Mouse (Mus musculus): Measurements from ENCODE around the gene Noc2l.
A peak's percentile ranks its signal among the peaks of the same experiment; 100 is the strongest.

Gene Noc2l

DNA sequence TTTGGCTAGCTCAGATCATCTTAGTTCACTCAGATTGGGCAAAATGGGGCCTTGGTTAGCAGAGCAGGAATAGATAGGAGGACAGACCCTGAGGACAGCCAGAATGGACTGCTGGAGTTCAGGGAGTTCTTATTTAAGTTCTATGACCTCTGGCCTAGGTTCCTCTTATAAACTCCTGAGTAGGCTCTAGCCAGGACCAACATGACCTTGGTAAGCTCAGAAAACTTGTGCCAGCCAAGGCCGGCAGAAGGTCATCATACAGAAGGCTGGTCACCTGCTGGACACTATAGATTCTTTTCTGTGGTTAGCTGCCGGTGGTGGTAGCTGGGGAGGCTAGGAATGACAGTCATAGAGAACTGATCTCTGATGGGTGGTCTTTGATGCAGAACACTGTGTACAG is 19.6 kb upstream of the Noc2l start:
- no peak for DNase-seq (ENCODE audit: low spot score in 2 of 2)

DNA sequence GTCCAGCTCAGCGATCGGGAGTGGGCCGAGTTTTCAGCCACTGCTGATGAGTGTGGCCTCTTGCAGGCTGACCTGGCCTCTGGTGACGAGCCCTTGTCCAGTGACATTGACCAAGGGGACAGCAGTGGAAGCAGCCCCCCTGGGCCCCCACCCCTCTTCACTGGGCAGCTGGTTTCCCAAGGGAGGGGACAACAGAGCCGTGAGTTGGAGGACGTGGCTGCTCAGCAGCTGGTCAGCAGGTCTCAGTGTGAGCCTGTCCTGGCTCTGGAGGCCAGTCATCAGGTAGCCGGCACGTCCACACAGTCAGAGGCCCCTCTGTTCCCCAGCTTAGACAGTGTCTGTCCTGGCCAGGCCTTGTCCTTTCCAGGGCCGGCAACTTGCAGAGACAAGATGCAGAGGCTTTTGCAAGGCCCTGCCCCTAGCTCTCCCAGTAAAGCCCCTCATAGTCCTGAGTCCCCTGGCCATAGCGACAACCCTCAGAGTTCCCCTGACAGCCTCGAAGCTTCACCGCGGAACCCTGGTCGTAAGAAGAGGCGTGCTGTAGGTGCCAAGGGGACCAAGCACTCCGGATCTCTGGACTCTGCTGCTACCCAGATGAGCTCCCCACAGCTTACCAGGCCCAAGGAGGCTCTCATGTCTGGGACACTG is 18.7 kb upstream of the Noc2l start:
- no peak for DNase-seq (ENCODE audit: low spot score in 2 of 2)

GRCm38 (mm10) chr4:156217838-156218237 is 18.0 kb upstream of the Noc2l start:
- DNase-seq (ENCODE audit: low spot score in 2 of 2): no peak

- no peak for DNase-seq (ENCODE audit: low spot score in 2 of 2)
These were observed 15.9 kb upstream of the Noc2l start for GRCm38 (mm10) chr4:156219936-156220335.

GRCm38 (mm10) chr4:156224276-156224675 is 11.5 kb upstream of the Noc2l start:
- no peak for DNase-seq (ENCODE audit: low spot score in 2 of 2)

DNA sequence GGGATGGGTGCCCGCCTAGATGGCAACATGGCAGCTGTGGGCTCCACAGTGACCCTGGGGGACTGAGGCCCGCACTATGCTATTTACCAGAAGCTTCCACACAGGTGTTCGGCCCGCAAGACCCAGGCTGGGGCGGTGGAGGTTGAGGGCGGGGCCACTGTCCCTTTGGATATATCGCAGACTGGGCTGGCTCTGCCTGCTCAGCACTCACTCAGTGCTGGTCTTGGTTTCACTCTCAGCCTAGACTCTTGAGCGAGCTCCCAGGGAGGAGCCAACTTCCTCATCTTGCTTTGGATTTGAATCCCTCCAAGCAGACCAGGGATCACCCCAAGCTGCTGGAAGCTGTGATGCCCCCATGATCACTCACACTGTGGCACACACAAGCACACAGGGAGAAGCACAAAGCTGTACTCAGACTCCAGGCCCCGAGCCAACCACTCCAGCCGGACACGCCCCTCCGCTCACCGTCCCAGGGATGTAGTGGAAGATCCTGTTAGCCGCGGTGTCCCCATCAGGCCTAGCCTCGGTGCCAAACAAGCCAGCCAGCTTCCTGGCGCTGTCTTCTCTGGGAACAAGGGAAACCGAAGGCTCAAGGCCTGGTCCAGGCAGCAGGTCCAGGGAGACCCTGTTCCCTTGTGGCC is 7.9 kb upstream of the Noc2l start:
- DNase-seq (ENCODE audit: low spot score in 2 of 2): no peak

DNA sequence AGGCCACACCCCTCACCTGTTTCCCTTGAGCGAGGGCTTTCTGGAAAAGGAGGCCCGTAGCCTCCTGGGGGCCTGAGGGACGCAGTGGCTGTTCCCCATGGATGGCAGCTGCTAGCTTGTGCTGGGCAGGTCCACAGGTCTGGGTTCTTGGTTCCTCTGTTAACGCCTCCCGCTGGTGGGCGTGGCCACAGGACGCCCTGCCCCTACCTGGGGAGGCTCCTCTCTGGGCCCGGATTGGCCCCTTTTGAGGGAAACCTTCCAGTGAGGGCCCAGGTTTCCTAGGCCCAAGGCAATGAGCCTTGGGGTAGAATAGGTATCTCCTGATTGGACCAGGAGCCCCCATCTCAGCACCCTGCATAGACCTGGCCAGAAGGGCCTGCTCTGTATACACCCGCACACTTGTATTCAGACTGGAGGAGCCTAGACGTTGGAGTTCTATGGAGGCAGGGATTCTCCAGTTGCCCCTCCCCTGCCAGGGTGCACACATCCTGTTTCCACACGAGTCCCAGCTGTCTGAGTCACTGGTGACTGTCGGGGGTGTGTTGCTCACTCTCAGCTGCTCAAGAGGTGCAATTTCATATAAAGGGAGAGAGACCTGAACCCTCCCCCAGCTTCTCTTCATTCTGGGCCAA is 7.3 kb upstream of the Noc2l start:
- no peak for DNase-seq (ENCODE audit: low spot score in 2 of 2)

GRCm38 (mm10) chr4:156234021-156234501 is 1.7 kb upstream of the Noc2l start:
- no peak for DNase-seq (ENCODE audit: low spot score in 2 of 2)

DNA sequence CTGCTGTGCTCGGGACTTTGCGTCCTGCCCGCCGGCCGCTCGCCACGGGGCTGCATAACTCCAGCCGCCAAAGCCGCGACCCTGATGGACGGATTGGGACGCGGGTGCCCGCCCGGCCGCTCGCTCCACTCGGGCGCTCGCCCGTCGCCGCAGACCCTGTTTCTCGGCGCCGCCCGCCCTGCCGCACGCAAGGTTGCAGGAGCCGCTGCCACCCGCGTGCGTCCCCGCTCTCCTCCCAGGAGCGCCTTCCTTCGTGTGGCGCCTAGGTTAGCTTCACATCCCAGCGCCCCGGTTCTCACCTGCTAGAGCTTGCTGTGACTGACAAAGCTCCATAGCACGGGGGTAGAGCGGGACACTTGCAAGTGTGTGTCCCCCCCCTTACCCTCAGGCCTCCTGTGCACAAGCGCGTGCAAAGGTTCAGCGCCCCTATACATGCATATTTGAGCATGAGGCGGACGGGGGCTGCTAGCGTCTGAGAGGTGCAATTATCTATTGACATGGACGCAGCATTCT is 1.1 kb upstream of the Noc2l start, which contains the start of gene Plekhn1:
TSS of gene Plekhn1 (minus strand) at position 157 of the 513 bp plus-strand sequence.
- DNase-seq (ENCODE audit: low spot score in 2 of 2): peak; percentile 48 to 49

- no peak for DNase-seq (ENCODE audit: low spot score in 2 of 2)
These were observed 445 bp upstream of the Noc2l start for GRCm38 (mm10) chr4:156235360-156235770.

- no peak for DNase-seq (ENCODE audit: low spot score in 2 of 2)
These were observed 1.0 kb downstream of the Noc2l start for GRCm38 (mm10) chr4:156236651-156237447.

DNA sequence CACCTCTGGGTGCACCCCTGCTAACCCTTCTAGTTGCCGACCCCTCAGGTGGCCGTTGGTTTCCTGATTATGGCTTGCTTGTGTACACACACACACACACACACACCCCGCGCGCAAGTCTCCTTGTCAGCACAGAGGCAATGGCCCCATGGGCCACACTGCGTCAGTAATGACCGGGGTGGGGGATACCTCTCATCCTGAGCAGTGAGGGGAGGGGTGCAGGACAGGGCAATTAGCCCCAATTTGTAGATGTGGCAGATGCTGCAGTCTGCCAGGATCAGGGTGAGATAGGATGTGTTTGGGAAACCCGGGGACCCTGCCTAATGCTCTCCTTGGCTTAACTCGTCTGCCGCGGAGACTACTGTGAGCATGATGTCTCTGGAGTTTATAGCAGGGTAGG is 13.8 kb downstream of the Noc2l start:
- DNase-seq (ENCODE audit: low spot score in 2 of 2): no peak

- DNase-seq (ENCODE audit: low spot score in 2 of 2): no peak
These were observed 15.3 kb downstream of the Noc2l start for GRCm38 (mm10) chr4:156251081-156251480.

DNA sequence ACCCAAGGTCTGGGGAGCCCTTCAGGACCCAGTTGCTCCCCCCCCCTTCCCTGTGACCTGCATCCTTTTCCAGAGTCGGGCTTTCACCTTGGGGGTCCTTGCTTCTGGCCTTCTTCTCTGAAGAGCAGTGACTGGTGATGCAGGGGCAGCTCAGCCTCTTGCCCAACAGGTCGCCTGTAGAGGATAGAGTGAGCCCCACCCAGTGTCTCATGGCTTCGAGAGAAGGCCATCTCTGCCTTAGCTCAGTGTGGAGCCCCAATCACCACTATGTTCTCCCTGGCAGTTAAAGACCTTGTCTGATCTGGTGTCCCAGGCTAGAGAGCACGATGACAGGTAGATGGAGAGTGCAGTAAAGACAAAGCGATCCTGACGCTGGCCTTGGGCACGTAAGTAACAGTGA is 16.3 kb downstream of the Noc2l start:
- no peak for DNase-seq (ENCODE audit: low spot score in 2 of 2)

- no peak for DNase-seq (ENCODE audit: low spot score in 2 of 2)
These were observed 16.8 kb downstream of the Noc2l start for GRCm38 (mm10) chr4:156252619-156253018.

GRCm38 (mm10) chr4:156253043-156253442 is 17.2 kb downstream of the Noc2l start:
- no peak for DNase-seq (ENCODE audit: low spot score in 2 of 2)

DNA sequence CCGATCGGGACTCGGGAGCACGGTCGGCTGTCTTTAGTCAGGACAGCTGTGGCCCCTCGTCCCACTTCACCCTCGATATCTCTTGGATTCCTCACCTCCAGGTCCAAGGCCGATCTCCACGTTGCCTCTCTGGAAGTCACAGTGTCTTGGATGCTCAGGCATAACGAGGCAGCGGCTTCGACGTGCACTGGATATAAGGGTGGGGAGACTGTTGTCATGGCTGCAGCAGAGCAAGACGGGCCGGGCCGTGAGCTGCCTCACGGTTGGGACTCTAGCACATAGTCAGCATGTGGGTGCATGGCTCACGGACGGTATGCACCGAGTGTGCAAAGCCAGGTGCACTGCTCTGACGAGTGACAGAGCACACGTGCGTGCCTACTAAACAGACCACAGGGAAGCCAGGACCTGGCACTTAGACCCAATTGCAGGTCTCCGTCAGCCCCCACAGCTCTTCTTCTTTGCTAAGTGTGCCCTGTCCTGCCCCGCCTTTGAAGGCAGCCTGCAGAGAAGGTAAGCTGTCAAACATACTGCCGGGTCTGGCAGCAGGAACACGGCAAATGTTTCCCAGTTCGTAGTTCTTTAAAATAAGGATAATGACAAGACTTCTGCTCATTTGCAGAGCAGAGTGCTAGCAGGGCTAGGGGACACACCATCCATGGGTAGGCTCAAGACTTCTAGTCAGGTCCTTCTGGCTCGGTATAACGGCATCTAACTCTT is 18.7 kb downstream of the Noc2l start:
- no peak for DNase-seq (ENCODE audit: low spot score in 2 of 2)

GRCm38 (mm10) chr4:156255078-156255839 is 19.4 kb downstream of the Noc2l start, which contains the start of gene Samd11:
Gene Samd11, minus strand, starts transcription at chr4:156255657.
- no peak for DNase-seq (ENCODE audit: low spot score in 2 of 2)
